Comparison of ENCODE assay signal across 29 mouse cellular contexts in the genomic region with DNA sequence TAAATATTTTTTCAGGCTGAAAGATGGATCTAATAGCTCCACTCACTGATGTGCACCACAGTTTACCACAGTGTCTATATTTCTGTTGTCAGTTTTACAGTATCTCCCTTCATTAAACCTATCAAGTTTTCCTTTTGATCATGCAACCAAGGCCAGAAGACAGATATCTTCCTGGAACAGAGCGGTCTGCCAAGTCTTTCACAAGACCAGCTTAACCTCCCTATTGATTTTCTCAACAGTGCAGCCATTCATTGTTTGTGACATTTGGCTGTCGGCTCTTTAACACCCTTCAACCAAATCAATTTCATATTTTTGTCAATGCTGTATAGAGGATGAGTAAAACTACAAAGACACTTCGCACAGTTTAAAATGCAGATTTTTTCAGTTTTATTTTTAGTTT.
DNase-seq lines count a peak whose midpoint lies in the region; ATAC-seq and TF ChIP-seq lines count a peak whose summit lies in the region.
"Had no signal": no experiment of that assay in that cellular context is flagged by ENCODE, and none has a peak within 500 bp of the region (broad histone marks: within the 10 kb centered on the region; RNA-seq: fewer than 3 reads in every experiment).

No protein-coding gene starts in this region.

- no peak overlapping the region for H3K27ac ChIP-seq in liver, adult 2 months (replicated peaks; ENCODE audit: insufficient read depth, low read depth, low read length)
- no peak overlapping the region for H3K27ac ChIP-seq in liver, embryonic 11.5 days (ENCODE audit: low read depth, low read length)
- H3K27ac ChIP-seq: forebrain, embryonic 15.5 days; gastrocnemius, adult 2 months; heart, adult 2 months; hindbrain, embryonic 15.5 days; left cerebral cortex, adult 2 months; limb, embryonic 12.5 days; liver, embryonic 13.5 days; macrophage; neural tube, embryonic 12.5 days had no signal

- TF ChIP-seq POLR2A in liver, adult 2 months (IDR thresholded peaks at IDR 0.05; ENCODE audit: extremely low read depth, insufficient read depth, low read length), result no peak

- no peak for TF ChIP-seq CTCF in liver, adult 2 months (IDR thresholded peaks at IDR 0.05; ENCODE audit: low read depth, low read length)

- no peak overlapping the region for H3K4me2 ChIP-seq in liver, embryonic 11.5 days
- H3K4me2 ChIP-seq: forebrain, embryonic 15.5 days; heart, embryonic 12.5 days; hindbrain, embryonic 15.5 days; limb, embryonic 12.5 days; liver, embryonic 13.5 days; neural tube, embryonic 12.5 days had no signal

- no peak overlapping the region for H3K4me3 ChIP-seq in liver, adult 2 months (ENCODE audit: insufficient read depth, low read depth, low read length)
- no peak overlapping the region for H3K4me3 ChIP-seq in liver, embryonic 11.5 days (ENCODE audit: low read depth, low read length)
- H3K4me3 ChIP-seq: forebrain, embryonic 15.5 days; gastrocnemius, adult 2 months; heart, adult 2 months; heart, embryonic 12.5 days; hindbrain, embryonic 15.5 days; left cerebral cortex, adult 2 months; limb, embryonic 12.5 days; liver, embryonic 13.5 days; myocyte; neural tube, embryonic 12.5 days had no signal

- peaks cover 3% of the 10 kb centered on the region; the same call in 1 of the 2 replicates for H3K4me1 ChIP-seq in liver, adult 2 months (ENCODE audit: control insufficient read depth, insufficient read depth, low read length)
- H3K4me1 ChIP-seq in liver, embryonic 11.5 days (replicated peaks; ENCODE audit: control insufficient read depth, insufficient read depth, low read length), result no peaks in the 10 kb centered on the region
- H3K4me1 ChIP-seq: heart, embryonic 12.5 days had no signal

- no peaks in the 10 kb centered on the region for H3K9me3 ChIP-seq in liver, embryonic 11.5 days (ENCODE audit: control insufficient read depth, low read length)
- H3K9me3 ChIP-seq: forebrain, embryonic 15.5 days; heart, embryonic 12.5 days; hindbrain, embryonic 15.5 days; limb, embryonic 12.5 days; liver, embryonic 13.5 days; neural tube, embryonic 12.5 days had no signal

- ATAC-seq in liver, embryonic 11.5 days (replicated peaks; ENCODE audit: low FRiP score), result no peak
- ATAC-seq: forebrain, embryonic 15.5 days; inflammation-experienced regulatory T-cells, adult 6 months; midbrain, embryonic 16.5 days had no signal

- DNase-seq in adrenal gland, adult (ENCODE audit: inconsistent age in 2 of 2, low spot score in 1 of 2), result peak; percentile 67 to 83
- no peak for DNase-seq in adrenal gland, postnatal 4 days (ENCODE audit: low spot score in 2 of 2)
- peak; percentile 89 for DNase-seq in liver, adult 2 months (ENCODE audit: extremely low read depth, low read depth, low spot score)
- no peak for DNase-seq in liver, embryonic 11.5 days (ENCODE audit: low spot score)
- DNase-seq in testis, postnatal 14 days (ENCODE audit: low spot score), result peak; percentile 19
- no peak for DNase-seq in testis, postnatal 10 days (ENCODE audit: low spot score)
- no peak for DNase-seq in layer of hippocampus, postnatal 36 days
- DNase-seq: cerebellum, adult 2 months; cerebellum, postnatal 14 days; gastrocnemius, adult 2 months; gastrocnemius, postnatal 36 days; heart, adult 2 months; heart, postnatal 4 days; kidney, adult 11 months; kidney, postnatal 14 days; liver, embryonic 13.5 days; lung, adult 2 months; lung, postnatal 10 days had no signal

- no peaks in the 10 kb centered on the region for H3K79me2 ChIP-seq in liver, adult 2 months (ENCODE audit: control insufficient read depth, insufficient read depth, low read length)

- H3K36me3 ChIP-seq in liver, adult 2 months (ENCODE audit: control insufficient read depth, insufficient read depth, low read length), result no peaks in the 10 kb centered on the region
- no peaks in the 10 kb centered on the region for H3K36me3 ChIP-seq in liver, embryonic 11.5 days (ENCODE audit: control insufficient read depth, insufficient read depth, low read length)
- H3K36me3 ChIP-seq: forebrain, embryonic 15.5 days; heart, embryonic 12.5 days; hindbrain, embryonic 15.5 days; limb, embryonic 12.5 days; liver, embryonic 13.5 days; neural tube, embryonic 12.5 days had no signal

- no peaks in the 10 kb centered on the region for H3K27me3 ChIP-seq in liver, adult 2 months (ENCODE audit: control insufficient read depth, insufficient read depth, low read length)
- no peaks in the 10 kb centered on the region for H3K27me3 ChIP-seq in liver, embryonic 11.5 days (replicated peaks; ENCODE audit: control insufficient read depth, insufficient read depth, low read length)
- H3K27me3 ChIP-seq: CH12.LX; forebrain, embryonic 15.5 days; heart, embryonic 12.5 days; hindbrain, embryonic 15.5 days; limb, embryonic 12.5 days; liver, embryonic 13.5 days; neural tube, embryonic 12.5 days had no signal

- H3K9ac ChIP-seq in liver, adult 2 months (ENCODE audit: low read depth, low read length), result no peak overlapping the region
- H3K9ac ChIP-seq in liver, embryonic 11.5 days (ENCODE audit: low read depth, low read length), result no peak overlapping the region
- H3K9ac ChIP-seq: forebrain, embryonic 15.5 days; heart, embryonic 12.5 days; hindbrain, embryonic 15.5 days; limb, embryonic 12.5 days; liver, embryonic 13.5 days; neural tube, embryonic 12.5 days had no signal

- whole genome bisulfite sequencing in liver, adult 2 months, result 21% methylated on average over 3 of the region's 3 CpGs
- WGBS in liver, embryonic 11.5 days, result 70% methylated on average over 3 of the region's 3 CpGs

Comparison
In these comparisons a context has a peak if more than half of its experiments do, and no peak if none do; other contexts are left out.
1. DNase-seq: peak in adrenal gland, adult (2 of 2), liver, adult 2 months (single experiment) and testis, postnatal 14 days (single experiment); none in adrenal gland, postnatal 4 days (0 of 2), liver, embryonic 11.5 days (single experiment), testis, postnatal 10 days (single experiment) and layer of hippocampus, postnatal 36 days (0 of 2).